Mouse (Mus musculus): ENCODE results near the gene Gm14214.

- TF ChIP-seq POLR2A (IDR thresholded peaks at IDR 0.05; ENCODE audit: low read depth, low read length) = no peak
- no peak for TF ChIP-seq CTCF (IDR thresholded peaks at IDR 0.05; ENCODE audit: extremely low read depth, insufficient read depth, insufficient read length, insufficient replicate concordance)
Measured at GRCm38 (mm10) chr2:154791661-154792642, 22.1 kb upstream of the Gm14214 start.
